In genomic region chr12:69183583-69184308, GRCm38 (mm10) we compare ENCODE assay signal across 8 mouse cellular contexts. TPM values are rescaled to one million over a fixed set of nuclear protein-coding genes. Genes with fewer than 3 reads are reported as not detected.
DNase-seq lines count a peak whose midpoint lies in the region; ATAC-seq lines count a peak whose summit lies in the region.

Rpl36al (minus strand) TSS chr12:69184083.
Mgat2 (plus strand) TSS chr12:69184157.

- H3K4me3 ChIP-seq in forebrain, embryonic 14.5 days (ENCODE audit: low read depth, low read length): peak within 1 kb of the TSS; percentile 84
- H3K4me3 ChIP-seq in neural tube, embryonic 15.5 days (replicated peaks): peak within 1 kb of the TSS; percentile 93

- H3K4me2 ChIP-seq in forebrain, embryonic 14.5 days (ENCODE audit: low read length): peak within 1 kb of the TSS; percentile 85
- H3K4me2 ChIP-seq in neural tube, embryonic 15.5 days: peak within 1 kb of the TSS; percentile 75

- under 1% methylated on average over 84 of the region's 84 CpGs for WGBS in forebrain, embryonic 14.5 days
- under 1% methylated on average over 84 of the region's 84 CpGs for WGBS in neural tube, embryonic 15.5 days

- H3K27me3 ChIP-seq in forebrain, embryonic 14.5 days (replicated peaks; ENCODE audit: control insufficient read depth, insufficient read depth, low read length): no peaks in the 10 kb centered on the region
- H3K27me3 ChIP-seq in neural tube, embryonic 15.5 days (replicated peaks): no peaks in the 10 kb centered on the region

- intact Hi-C loops in heart, postnatal 14 days (cut with DNase I): no loop called here

- peak within 1 kb of the TSS; percentile 90 for H3K9ac ChIP-seq in forebrain, embryonic 14.5 days (ENCODE audit: low read length)
- H3K9ac ChIP-seq in neural tube, embryonic 15.5 days (replicated peaks): peak within 1 kb of the TSS; percentile 89

- peak; percentile 95 for DNase-seq in ES-CJ7 (ENCODE audit: low read depth, low spot score)
- DNase-seq in cerebellum, adult 11 months: peak; percentile 98
- DNase-seq in forebrain, embryonic 14.5 days (ENCODE audit: low spot score): peak; percentile 99
- DNase-seq in heart, postnatal 14 days: peak; percentile 99 to 100
- peak; percentile 98 for DNase-seq in layer of hippocampus, adult 11-12 months (ENCODE audit: low spot score)
- DNase-seq in lung, adult 18-20 months: peak; percentile 98 to 99
- peak; percentile 99 for DNase-seq in testis, postnatal 14 days (ENCODE audit: low spot score)

- ATAC-seq in forebrain, embryonic 14.5 days: peak; percentile 100
- ATAC-seq in neural tube, embryonic 15.5 days (ENCODE audit: low FRiP score): peak; percentile 99

- H3K27ac ChIP-seq in forebrain, embryonic 14.5 days (ENCODE audit: low read depth, low read length): peak within 1 kb of the TSS; percentile 89
- H3K27ac ChIP-seq in neural tube, embryonic 15.5 days (replicated peaks): peak within 1 kb of the TSS; percentile 94

- peaks cover 19% of the 10 kb centered on the region for H3K36me3 ChIP-seq in forebrain, embryonic 14.5 days (ENCODE audit: control insufficient read depth, insufficient read depth, low read length)
- peaks cover 14% of the 10 kb centered on the region for H3K36me3 ChIP-seq in neural tube, embryonic 15.5 days

- H3K9me3 ChIP-seq in forebrain, embryonic 14.5 days (replicated peaks; ENCODE audit: control insufficient read depth, low read length): no peaks in the 10 kb centered on the region
- no peaks in the 10 kb centered on the region for H3K9me3 ChIP-seq in neural tube, embryonic 15.5 days (replicated peaks)

- peaks cover 12% of the 10 kb centered on the region for H3K4me1 ChIP-seq in forebrain, embryonic 14.5 days (ENCODE audit: control insufficient read depth, insufficient read depth, low read length)
- H3K4me1 ChIP-seq in neural tube, embryonic 15.5 days: peaks cover 30% of the 10 kb centered on the region

RNA-seq across cellular contexts. Expression of gene Rpl36al, which starts in this region (rescaled TPM):
- polyA plus RNA-seq in forebrain, embryonic 14.5 days (2014; fragmentation: Nextera tagmentation; extraction: Ambion mirVana): 338 and 389 TPM in 2 replicates
- total RNA-seq in heart, postnatal 14 days (2021): 100 to 1,000 TPM; 211 to 226 TPM
- polyA plus RNA-seq in neural tube, embryonic 15.5 days (2015; fragmentation: Nextera tagmentation; extraction: Ambion mirVana): 405 and 435 TPM in 2 replicates

RNA-seq across cellular contexts. Expression of gene Mgat2, which starts in this region (rescaled TPM):
- polyA plus RNA-seq in forebrain, embryonic 14.5 days (2014; fragmentation: Nextera tagmentation; extraction: Ambion mirVana): 35.5 and 38.6 TPM in 2 replicates
- 10 to 100 TPM; 22.6 to 25.3 TPM for total RNA-seq in heart, postnatal 14 days (2021)
- 40.7 and 42.8 TPM in 2 replicates for polyA plus RNA-seq in neural tube, embryonic 15.5 days (2015; fragmentation: Nextera tagmentation; extraction: Ambion mirVana)

Comparison
In these comparisons a context has a peak if more than half of its experiments do, and no peak if none do; other contexts are left out.
1. Peak in every context shown above with its lines: DNase-seq, ATAC-seq, H3K4me3 ChIP-seq and H3K27ac ChIP-seq.